Mouse (Mus musculus) limb, embryonic 14.5 days (tissue): Measurements from ENCODE around the gene Tpst2. TPM values are rescaled to one million over a fixed set of nuclear protein-coding genes. Genes with fewer than 3 reads are reported as not detected.

ENCODE experiments used
- ATAC-seq: fragments of 200-750 bp; cut with Nextera tagmentation; 2 replicates; pipeline ENCODE4 v1.8.0; 2017; ENCODE audit warnings: low read depth, moderate number of reproducible peaks, moderate TSS enrichment; ENCODE audit not compliant: low FRiP score
- DNase-seq: peaks from one replicate; pipeline ENCODE4 v3.0.0-alpha.2; 2015; ENCODE audit warnings: low spot score
- H3K27ac ChIP-seq: fragments of 300-500 bp; sonication (generic); replicated peaks from 2 replicates; pipeline ENCODE4 v1.5.1; 2014; ENCODE audit warnings: low read depth, mild to moderate bottlenecking, low read length, moderate library complexity, mixed read lengths
- H3K27me3 ChIP-seq: fragments of 300-500 bp; sonication (generic); 2 replicates; pipeline ENCODE4 v1.6.1; 2014; ENCODE audit warnings: low read length, mixed read lengths; ENCODE audit not compliant: control insufficient read depth, insufficient read depth
- H3K36me3 ChIP-seq: fragments of 300-500 bp; sonication (generic); 2 replicates; pipeline ENCODE4 v1.6.1; 2014; ENCODE audit warnings: mild to moderate bottlenecking, low read length, moderate library complexity, mixed read lengths; ENCODE audit not compliant: control insufficient read depth, insufficient read depth
- H3K4me1 ChIP-seq: fragments of 300-500 bp; sonication (generic); 2 replicates; pipeline ENCODE4 v1.6.1; 2014; ENCODE audit warnings: antibody characterized with exemption, low read length, mixed read lengths; ENCODE audit not compliant: control insufficient read depth, insufficient read depth
- H3K4me2 ChIP-seq: fragments of 300-500 bp; sonication (generic); replicated peaks from 2 replicates; pipeline ENCODE4 v1.6.1; 2014; ENCODE audit warnings: low read depth, mild to moderate bottlenecking, low read length, moderate library complexity; ENCODE audit not compliant: severe bottlenecking
- H3K4me3 ChIP-seq: fragments of 300-500 bp; sonication (generic); replicated peaks from 2 replicates; pipeline ENCODE4 v1.5.1; 2014; ENCODE audit warnings: low read length
- H3K9ac ChIP-seq: fragments of 300-500 bp; sonication (generic); 2 replicates; pipeline ENCODE4 v1.6.1; 2014; ENCODE audit warnings: mild to moderate bottlenecking, low read depth, low read length, moderate library complexity; ENCODE audit not compliant: severe bottlenecking
- H3K9me3 ChIP-seq: fragments of 300-500 bp; sonication (generic); 2 replicates; pipeline ENCODE4 v1.6.1; 2016; ENCODE audit warnings: low read length; ENCODE audit not compliant: control insufficient read depth
- POLR2A ChIP-seq: fragments of 200-500 bp; IDR thresholded peaks from 2 replicates; pipeline ENCODE4 v1.8.0; 2012; ENCODE audit warnings: inconsistent platforms, mild to moderate bottlenecking, moderate library complexity, borderline replicate concordance; ENCODE audit not compliant: insufficient read depth, insufficient read length; ENCODE audit errors: extremely low read depth
- WGBS: fragments of 180-500 bp; shearing (Covaris S2); extraction: QIAGEN DNeasy Blood & Tissue Kit; methylation state at CpG from one replicate; pipeline ENCODE4 v1.1.7; 2014; 5-methylcytosine and 5-hydroxymethylcytosine counted together
- polyA plus RNA-seq, 2 experiments: library from polyadenylated mRNA; depleted of rRNA in 1 of 2; stranded (reverse) in 1 of 2; unstranded in 1 of 2; fragments of >200 nt; fragmentation: Nextera tagmentation in 1 of 2; extraction: Ambion mirVana in 1 of 2; gene quantifications; 2 replicates each; pipeline versions ENCODE4 v1.2.1 to v1.2.3; 2012 to 2014

Gene Tpst2
- polyA plus RNA-seq, 2 experiments, result 37.0 to 39.7 TPM

- TF ChIP-seq POLR2A, result no peak
- peaks cover 5% of the 10 kb centered on the region; the same call in 1 of the 2 replicates for H3K4me1 ChIP-seq
- ATAC-seq (0 out of 2 replicates have a peak, but pooled peaks have one; percentile 10), DNase-seq (no peak)
- H3K27ac ChIP-seq, result no peak overlapping the region
- no peaks in the 10 kb centered on the region for H3K9me3 ChIP-seq
- H3K4me3 ChIP-seq, result no peak overlapping the region
- 84% methylated on average over 16 of the region's 16 CpGs for WGBS
- H3K27me3 ChIP-seq, result no peaks in the 10 kb centered on the region
- H3K4me2 ChIP-seq, result no peak overlapping the region
- no peak overlapping the region for H3K9ac ChIP-seq
- H3K36me3 ChIP-seq, result no peaks in the 10 kb centered on the region
Measured at GRCm38 (mm10) chr5:112289819-112290535, 13.5 kb downstream of the Tpst2 start.

- Histone ChIP-seq H3K4me3 (no peak overlapping the region), H3K4me2 (no peak overlapping the region)
- 79% methylated on average over 8 of the region's 8 CpGs for WGBS
Measured at GRCm38 (mm10) chr5:112290536-112290880, 14.0 kb downstream of the Tpst2 start.

GRCm38 (mm10) chr5:112291866-112292265 lies 15.4 kb downstream of the Tpst2 start:
- H3K4me1 ChIP-seq, result peaks cover 5% of the 10 kb centered on the region; the same call in 1 of the 2 replicates
- TF ChIP-seq POLR2A, result no peak
- H3K4me3 ChIP-seq, result no peak overlapping the region
- H3K9me3 ChIP-seq, result no peaks in the 10 kb centered on the region
- no peak overlapping the region for H3K9ac ChIP-seq
- WGBS, result 93% methylated on average over 5 of the region's 5 CpGs
- no peaks in the 10 kb centered on the region for H3K27me3 ChIP-seq
- H3K4me2 ChIP-seq, result no peak overlapping the region
- DNase-seq (no peak), ATAC-seq (no peak)
- no peaks in the 10 kb centered on the region for H3K36me3 ChIP-seq
- no peak overlapping the region for H3K27ac ChIP-seq

More at GRCm38 (mm10) chr5:112290536-112290880, 14.0 kb downstream of the Tpst2 start:
- Histone ChIP-seq H3K27me3 (no peaks in the 10 kb centered on the region), H3K27ac (no peak overlapping the region), H3K4me1 (peaks cover 5% of the 10 kb centered on the region; the same call in 1 of the 2 replicates), H3K36me3 (no peaks in the 10 kb centered on the region), H3K9ac (no peak overlapping the region), H3K9me3 (no peaks in the 10 kb centered on the region)
- TF ChIP-seq POLR2A, result no peak
- ATAC-seq (no peak), DNase-seq (no peak)

- no peak for ATAC-seq
- no peak for DNase-seq
- Histone ChIP-seq H3K4me2 (no peak overlapping the region), H3K27me3 (no peaks in the 10 kb centered on the region), H3K9me3 (no peaks in the 10 kb centered on the region), H3K4me3 (no peak overlapping the region), H3K36me3 (no peaks in the 10 kb centered on the region), H3K9ac (no peak overlapping the region), H3K27ac (no peak overlapping the region), H3K4me1 (peaks cover 5% of the 10 kb centered on the region; the same call in 1 of the 2 replicates)
- TF ChIP-seq POLR2A, result no peak
- 71% methylated on average over 17 of the region's 17 CpGs for WGBS
Measured at GRCm38 (mm10) chr5:112292343-112292980, 16.0 kb downstream of the Tpst2 start.

GRCm38 (mm10) chr5:112293800-112294199 lies 17.3 kb downstream of the Tpst2 start:
- WGBS, result 80% methylated on average over 2 of the region's 2 CpGs
- Histone ChIP-seq H3K4me1 (peaks cover 5% of the 10 kb centered on the region; the same call in 1 of the 2 replicates), H3K36me3 (no peaks in the 10 kb centered on the region), H3K9ac (no peak overlapping the region), H3K4me2 (no peak overlapping the region), H3K27ac (no peak overlapping the region), H3K9me3 (no peaks in the 10 kb centered on the region), H3K4me3 (no peak overlapping the region), H3K27me3 (no peaks in the 10 kb centered on the region)
- TF ChIP-seq POLR2A, result no peak
- no peak for ATAC-seq
- DNase-seq, result no peak
